Mouse (Mus musculus): ENCODE data around the gene Taf4. TPM values are rescaled to one million over a fixed set of nuclear protein-coding genes. Genes with fewer than 3 reads are reported as not detected.

Gene Taf4
- polyA plus RNA-seq, 1 experiment: 26.3 TPM

GRCm38 (mm10) chr2:179971891-179972290 lies 4.6 kb downstream of the Taf4 start:
- no peaks in the 10 kb centered on the region for H3K36me3 ChIP-seq (ENCODE audit: control insufficient read depth, insufficient read depth, low read length)
- no peaks in the 10 kb centered on the region for H3K27me3 ChIP-seq (ENCODE audit: control insufficient read depth, insufficient read depth, low read length)
- no peak overlapping the region for H3K27ac ChIP-seq (ENCODE audit: control insufficient read depth, insufficient read depth, low read length)
- H3K4me3 ChIP-seq (ENCODE audit: control insufficient read depth, insufficient read depth, low read length): no peak overlapping the region
- H3K4me1 ChIP-seq (replicated peaks; ENCODE audit: control insufficient read depth, insufficient read depth, low read length): peaks cover 29% of the 10 kb centered on the region
- no peak for TF ChIP-seq POLR2A (IDR thresholded peaks at IDR 0.05; ENCODE audit: control insufficient read depth, extremely low read depth, insufficient read depth, low read length, poor library complexity)
- no peak for TF ChIP-seq CTCF (IDR thresholded peaks at IDR 0.05; ENCODE audit: borderline replicate concordance, control insufficient read depth, extremely low read depth, insufficient read depth, low read length, poor library complexity)
- 71% methylated on average over 2 of the region's 2 CpGs for WGBS
- DNase-seq: no peak

GRCm38 (mm10) chr2:179969137-179969536 lies 7.3 kb downstream of the Taf4 start:
- Histone ChIP-seq H3K4me3 (ENCODE audit: control insufficient read depth, insufficient read depth, low read length) (no peak overlapping the region), H3K27me3 (ENCODE audit: control insufficient read depth, insufficient read depth, low read length) (no peaks in the 10 kb centered on the region), H3K4me1 (replicated peaks; ENCODE audit: control insufficient read depth, insufficient read depth, low read length) (peaks cover 32% of the 10 kb centered on the region), H3K27ac (ENCODE audit: control insufficient read depth, insufficient read depth, low read length) (no peak overlapping the region), H3K36me3 (ENCODE audit: control insufficient read depth, insufficient read depth, low read length) (no peaks in the 10 kb centered on the region)
- TF ChIP-seq CTCF (IDR thresholded peaks at IDR 0.05; ENCODE audit: borderline replicate concordance, control insufficient read depth, extremely low read depth, insufficient read depth, low read length, poor library complexity) (no peak), POLR2A (IDR thresholded peaks at IDR 0.05; ENCODE audit: control insufficient read depth, extremely low read depth, insufficient read depth, low read length, poor library complexity) (no peak)
- WGBS: 96% methylated on average over 3 of the region's 3 CpGs
- no peak for DNase-seq

GRCm38 (mm10) chr2:179967633-179968032 lies 8.8 kb downstream of the Taf4 start:
- no peak for TF ChIP-seq POLR2A (IDR thresholded peaks at IDR 0.05; ENCODE audit: control insufficient read depth, extremely low read depth, insufficient read depth, low read length, poor library complexity)
- no peak for TF ChIP-seq CTCF (IDR thresholded peaks at IDR 0.05; ENCODE audit: borderline replicate concordance, control insufficient read depth, extremely low read depth, insufficient read depth, low read length, poor library complexity)
- no peaks in the 10 kb centered on the region for H3K27me3 ChIP-seq (ENCODE audit: control insufficient read depth, insufficient read depth, low read length)
- no peaks in the 10 kb centered on the region for H3K36me3 ChIP-seq (ENCODE audit: control insufficient read depth, insufficient read depth, low read length)
- no peak overlapping the region for H3K4me3 ChIP-seq (ENCODE audit: control insufficient read depth, insufficient read depth, low read length)
- no peak for DNase-seq
- H3K27ac ChIP-seq (ENCODE audit: control insufficient read depth, insufficient read depth, low read length): no peak overlapping the region
- WGBS: 88% methylated on average over 5 of the region's 5 CpGs
- peaks cover 30% of the 10 kb centered on the region for H3K4me1 ChIP-seq (replicated peaks; ENCODE audit: control insufficient read depth, insufficient read depth, low read length)

GRCm38 (mm10) chr2:179961420-179961819 lies 15.0 kb downstream of the Taf4 start:
- Histone ChIP-seq H3K27me3 (ENCODE audit: control insufficient read depth, insufficient read depth, low read length) (no peaks in the 10 kb centered on the region), H3K36me3 (ENCODE audit: control insufficient read depth, insufficient read depth, low read length) (no peaks in the 10 kb centered on the region), H3K4me1 (replicated peaks; ENCODE audit: control insufficient read depth, insufficient read depth, low read length) (peaks cover 27% of the 10 kb centered on the region), H3K27ac (ENCODE audit: control insufficient read depth, insufficient read depth, low read length) (no peak overlapping the region), H3K4me3 (ENCODE audit: control insufficient read depth, insufficient read depth, low read length) (no peak overlapping the region)
- no peak for TF ChIP-seq CTCF (IDR thresholded peaks at IDR 0.05; ENCODE audit: borderline replicate concordance, control insufficient read depth, extremely low read depth, insufficient read depth, low read length, poor library complexity)
- TF ChIP-seq POLR2A (IDR thresholded peaks at IDR 0.05; ENCODE audit: control insufficient read depth, extremely low read depth, insufficient read depth, low read length, poor library complexity): no peak
- no peak for DNase-seq
- WGBS: 68% methylated on average over 4 of the region's 4 CpGs

DNA sequence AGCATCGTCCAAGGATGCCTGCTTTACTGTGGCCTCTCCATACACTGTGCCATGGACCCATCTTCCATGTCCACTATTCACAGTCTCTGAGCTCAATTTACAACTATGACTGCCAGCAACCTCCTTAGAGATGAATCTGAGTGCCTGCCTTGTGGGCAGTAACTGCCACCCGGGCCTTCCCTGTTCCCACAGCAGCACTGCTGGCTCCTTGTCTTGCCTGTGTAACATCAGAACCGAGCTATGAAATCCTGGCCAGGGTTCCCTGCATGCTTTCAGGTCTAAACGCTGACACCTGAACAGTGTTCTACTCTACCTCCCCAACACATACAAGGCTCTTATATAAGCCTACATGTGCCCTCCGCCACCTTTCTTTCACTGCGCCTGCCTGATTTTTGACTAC lies 16.1 kb downstream of the Taf4 start:
- no peak for TF ChIP-seq CTCF (IDR thresholded peaks at IDR 0.05; ENCODE audit: borderline replicate concordance, control insufficient read depth, extremely low read depth, insufficient read depth, low read length, poor library complexity)
- TF ChIP-seq POLR2A (IDR thresholded peaks at IDR 0.05; ENCODE audit: control insufficient read depth, extremely low read depth, insufficient read depth, low read length, poor library complexity): no peak
- H3K27ac ChIP-seq (ENCODE audit: control insufficient read depth, insufficient read depth, low read length): no peak overlapping the region
- DNase-seq: no peak
- no peaks in the 10 kb centered on the region for H3K27me3 ChIP-seq (ENCODE audit: control insufficient read depth, insufficient read depth, low read length)
- no peak overlapping the region for H3K4me3 ChIP-seq (ENCODE audit: control insufficient read depth, insufficient read depth, low read length)
- H3K4me1 ChIP-seq (replicated peaks; ENCODE audit: control insufficient read depth, insufficient read depth, low read length): peaks cover 27% of the 10 kb centered on the region
- 95% methylated on average over 6 of the region's 6 CpGs for WGBS
- H3K36me3 ChIP-seq (ENCODE audit: control insufficient read depth, insufficient read depth, low read length): no peaks in the 10 kb centered on the region

- H3K4me1 ChIP-seq (replicated peaks; ENCODE audit: control insufficient read depth, insufficient read depth, low read length): peaks cover 22% of the 10 kb centered on the region
- no peak for DNase-seq
- TF ChIP-seq POLR2A (IDR thresholded peaks at IDR 0.05; ENCODE audit: control insufficient read depth, extremely low read depth, insufficient read depth, low read length, poor library complexity): no peak
- TF ChIP-seq CTCF (IDR thresholded peaks at IDR 0.05; ENCODE audit: borderline replicate concordance, control insufficient read depth, extremely low read depth, insufficient read depth, low read length, poor library complexity): no peak
- 90% methylated on average over 3 of the region's 3 CpGs for WGBS
- no peaks in the 10 kb centered on the region for H3K36me3 ChIP-seq (ENCODE audit: control insufficient read depth, insufficient read depth, low read length)
- H3K4me3 ChIP-seq (ENCODE audit: control insufficient read depth, insufficient read depth, low read length): no peak overlapping the region
- H3K27me3 ChIP-seq (ENCODE audit: control insufficient read depth, insufficient read depth, low read length): no peaks in the 10 kb centered on the region
- H3K27ac ChIP-seq (ENCODE audit: control insufficient read depth, insufficient read depth, low read length): no peak overlapping the region
Observed at GRCm38 (mm10) chr2:179959391-179959790, 17.1 kb downstream of the Taf4 start.

All from thymus, adult 2 months (tissue).